Mouse (Mus musculus) intestine, postnatal 0 days (tissue): ENCODE data around the gene Grip1. TPM values are rescaled to one million over a fixed set of nuclear protein-coding genes. Genes with fewer than 3 reads are reported as not detected.

ENCODE experiments used
- ATAC-seq: fragments of 200-750 bp; cut with Nextera tagmentation; 2 replicates; pipeline ENCODE4 v1.8.0; 2017; ENCODE audit warnings: mild to moderate bottlenecking, moderate TSS enrichment, moderate library complexity
- H3K27ac ChIP-seq: fragments of 300-500 bp; sonication (generic); 2 replicates; pipeline ENCODE4 v1.5.1; 2014; ENCODE audit warnings: mild to moderate bottlenecking, low read depth, low read length, moderate library complexity
- H3K27me3 ChIP-seq: fragments of 300-500 bp; sonication (generic); replicated peaks from 2 replicates; pipeline ENCODE4 v1.6.1; 2014; ENCODE audit warnings: low read length, mixed read lengths; ENCODE audit not compliant: control insufficient read depth, insufficient read depth
- H3K36me3 ChIP-seq: fragments of 300-500 bp; sonication (generic); 2 replicates; pipeline ENCODE4 v1.6.1; 2014; ENCODE audit warnings: mild to moderate bottlenecking, moderate library complexity; ENCODE audit not compliant: control insufficient read depth, insufficient read depth
- H3K4me1 ChIP-seq: fragments of 300-500 bp; sonication (generic); replicated peaks from 2 replicates; pipeline ENCODE4 v1.6.1; 2014; ENCODE audit warnings: antibody characterized with exemption, low read length, mixed read lengths; ENCODE audit not compliant: control insufficient read depth, insufficient read depth
- H3K4me2 ChIP-seq: fragments of 300-500 bp; sonication (generic); replicated peaks from 2 replicates; pipeline ENCODE4 v1.6.1; 2014; ENCODE audit warnings: low read depth, mild to moderate bottlenecking, moderate library complexity
- H3K4me3 ChIP-seq: fragments of 300-500 bp; sonication (generic); 2 replicates; pipeline ENCODE4 v1.5.1; 2014; ENCODE audit warnings: low read depth, low read length
- H3K9ac ChIP-seq: fragments of 300-500 bp; sonication (generic); 2 replicates; pipeline ENCODE4 v1.6.1; 2014; ENCODE audit warnings: mild to moderate bottlenecking, low read depth, low read length
- H3K9me3 ChIP-seq: fragments of 300-500 bp; sonication (generic); 2 replicates; pipeline ENCODE4 v1.6.1; 2016; ENCODE audit warnings: mixed run types; ENCODE audit not compliant: control insufficient read depth
- CTCF ChIP-seq: sonication (generic); IDR thresholded peaks from 2 replicates; pipeline ENCODE4 v1.5.1; 2016; ENCODE audit warnings: low read depth, mild to moderate bottlenecking, control low read depth, antibody characterized with exemption, moderate library complexity
- WGBS: fragments of 180-500 bp; shearing (Covaris S2); extraction: QIAGEN DNeasy Blood & Tissue Kit; methylation state at CpG from one replicate; pipeline ENCODE4 v1.1.7; 2014; 5-methylcytosine and 5-hydroxymethylcytosine counted together
- polyA plus RNA-seq: library from polyadenylated mRNA; unstranded; fragments of >200 nt; fragmentation: Nextera tagmentation; extraction: Ambion mirVana; gene quantifications from 2 replicates; pipeline ENCODE4 v1.2.1, GENCODE M21; 2015

The Grip1 gene
- polyA plus RNA-seq, 1 experiment from 2014 or later, result 0.48 TPM

GRCm38 (mm10) chr10:119725363-119725762 lies 271.7 kb downstream of the Grip1 start:
- Histone ChIP-seq H3K36me3 (no peaks in the 10 kb centered on the region), H3K4me3 (no peak overlapping the region), H3K4me1 (no peaks in the 10 kb centered on the region), H3K27me3 (no peaks in the 10 kb centered on the region), H3K4me2 (no peak overlapping the region), H3K27ac (no peak overlapping the region), H3K9ac (no peak overlapping the region), H3K9me3 (no peaks in the 10 kb centered on the region)
- TF ChIP-seq CTCF, result no peak
- no peak for ATAC-seq
- WGBS, result 68% methylated on average over 5 of the region's 5 CpGs

- H3K4me3 ChIP-seq, result no peak overlapping the region
- H3K9me3 ChIP-seq, result no peaks in the 10 kb centered on the region
- H3K4me2 ChIP-seq, result no peak overlapping the region
- ATAC-seq, result no peak
- no peak overlapping the region for H3K27ac ChIP-seq
- no peak for TF ChIP-seq CTCF
- H3K4me1 ChIP-seq, result no peaks in the 10 kb centered on the region
- H3K36me3 ChIP-seq, result no peaks in the 10 kb centered on the region
- 67% methylated on average over 7 of the region's 7 CpGs for WGBS
- H3K27me3 ChIP-seq, result no peaks in the 10 kb centered on the region
- no peak overlapping the region for H3K9ac ChIP-seq
These were observed 272.3 kb downstream of the Grip1 start for GRCm38 (mm10) chr10:119725966-119726365.

- Histone ChIP-seq H3K9me3 (no peaks in the 10 kb centered on the region), H3K27me3 (no peaks in the 10 kb centered on the region), H3K4me1 (no peaks in the 10 kb centered on the region), H3K4me3 (no peak overlapping the region), H3K27ac (no peak overlapping the region), H3K36me3 (no peaks in the 10 kb centered on the region), H3K4me2 (no peak overlapping the region), H3K9ac (no peak overlapping the region)
- 78% methylated on average over 6 of the region's 6 CpGs for WGBS
- no peak for TF ChIP-seq CTCF
- no peak for ATAC-seq
These were observed 273.3 kb downstream of the Grip1 start for GRCm38 (mm10) chr10:119726921-119727320.

- Histone ChIP-seq H3K9ac (no peak overlapping the region), H3K4me2 (no peak overlapping the region), H3K9me3 (no peaks in the 10 kb centered on the region), H3K27ac (no peak overlapping the region), H3K36me3 (no peaks in the 10 kb centered on the region), H3K27me3 (no peaks in the 10 kb centered on the region), H3K4me3 (no peak overlapping the region), H3K4me1 (no peaks in the 10 kb centered on the region)
- no peak for TF ChIP-seq CTCF
- WGBS, result 45% methylated on average over 5 of the region's 5 CpGs
- no peak for ATAC-seq
These were observed 276.6 kb downstream of the Grip1 start for GRCm38 (mm10) chr10:119730206-119730605.

GRCm38 (mm10) chr10:119735011-119735992 lies 281.7 kb downstream of the Grip1 start:
- Histone ChIP-seq H3K36me3 (no peaks in the 10 kb centered on the region), H3K27ac (no peak overlapping the region), H3K4me3 (no peak overlapping the region), H3K4me2 (no peak overlapping the region), H3K4me1 (no peaks in the 10 kb centered on the region), H3K9ac (no peak overlapping the region), H3K27me3 (no peaks in the 10 kb centered on the region), H3K9me3 (no peaks in the 10 kb centered on the region)
- 72% methylated on average over 19 of the region's 19 CpGs for WGBS
- no peak for TF ChIP-seq CTCF
- no peak for ATAC-seq

- no peak overlapping the region for H3K9ac ChIP-seq
- TF ChIP-seq CTCF, result no peak
- H3K4me2 ChIP-seq, result no peak overlapping the region
- WGBS, result 88% methylated on average over 7 of the region's 7 CpGs
- no peaks in the 10 kb centered on the region for H3K9me3 ChIP-seq
- no peak for ATAC-seq
- no peaks in the 10 kb centered on the region for H3K36me3 ChIP-seq
- H3K27ac ChIP-seq, result no peak overlapping the region
- no peaks in the 10 kb centered on the region for H3K4me1 ChIP-seq
- no peak overlapping the region for H3K4me3 ChIP-seq
- H3K27me3 ChIP-seq, result no peaks in the 10 kb centered on the region
These were observed 285.8 kb downstream of the Grip1 start for GRCm38 (mm10) chr10:119739466-119739865.
